Mouse (Mus musculus) large intestine, adult 2 months (tissue): ENCODE measurements at regions not wholly inside any gene's neighbourhood (a gene's known extent, or its start where the extent isn't known, plus 50 kb on each side); places are given as distances from the start of the nearest gene placed in this dataset.

ENCODE experiments used
- DNase-seq: peaks from one replicate; pipeline ENCODE4 v3.0.0-alpha.2; 2012; ENCODE audit warnings: low read depth, low spot score
- WGBS: fragments of 180-500 bp; shearing (Covaris S2); methylation state at CpG from one replicate; pipeline ENCODE4 v1.1.7; 2018; 5-methylcytosine and 5-hydroxymethylcytosine counted together

DNA sequence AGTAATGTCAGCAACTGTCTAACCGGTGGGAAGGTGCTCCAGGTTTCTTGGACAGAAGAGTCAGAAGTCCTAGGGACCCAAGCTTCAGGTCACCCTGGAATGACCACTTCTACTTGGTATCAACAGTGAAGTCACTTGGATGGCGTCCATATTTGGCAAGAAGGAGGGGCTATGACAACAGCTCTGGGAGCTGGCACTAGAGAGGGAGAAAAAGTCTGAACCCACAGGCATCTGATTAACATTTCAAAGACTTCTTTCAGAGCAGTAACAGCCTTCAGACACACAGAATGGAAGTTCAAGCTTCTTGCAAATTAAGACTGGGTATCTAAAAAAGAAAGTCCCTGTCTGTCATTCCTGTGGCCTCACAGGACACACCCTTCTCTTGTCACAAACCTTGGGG lies 124.4 kb downstream of the Polr2m start:
- no peak for DNase-seq
- WGBS, result 79% methylated on average over 2 of the region's 2 CpGs

DNA sequence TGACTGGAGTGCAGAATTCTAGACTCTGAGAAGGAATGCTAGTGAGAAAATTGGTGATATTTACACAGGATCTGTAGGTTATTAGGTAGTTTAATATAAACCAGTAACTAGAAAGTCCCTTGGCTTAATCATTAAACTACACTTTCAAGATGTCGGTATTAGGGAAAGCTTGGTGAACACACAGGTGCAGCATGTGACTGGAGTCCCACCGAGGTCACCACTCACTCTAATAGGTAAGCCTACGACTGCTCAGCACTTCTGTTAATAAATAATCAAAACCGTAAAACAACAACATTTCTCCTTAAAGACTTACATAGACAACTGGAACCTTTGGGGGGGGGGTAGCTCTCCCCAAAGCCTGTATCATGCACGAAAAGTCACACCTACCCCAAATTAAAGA lies 125.1 kb downstream of the Polr2m start:
- 39% methylated on average over 5 of the region's 5 CpGs for WGBS
- DNase-seq, result no peak

DNA sequence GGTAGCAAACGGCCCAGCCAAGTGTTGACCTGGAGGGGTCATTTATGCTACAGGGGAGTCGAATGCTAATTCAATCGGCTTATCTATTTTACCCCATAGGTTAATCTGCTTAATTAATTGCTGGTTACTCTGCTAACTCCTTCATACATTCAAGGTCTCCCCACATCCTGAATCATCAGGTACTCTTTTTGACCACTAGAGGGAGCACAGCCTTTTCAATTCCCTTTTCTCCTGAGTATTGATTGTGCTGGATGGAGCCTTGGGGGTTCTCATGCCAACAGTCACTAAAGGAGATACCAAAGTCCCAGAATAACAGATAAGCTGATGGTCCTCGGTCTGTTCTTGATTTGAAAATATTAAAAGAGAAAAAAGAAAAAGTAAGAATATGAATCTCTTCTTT lies 126.8 kb downstream of the Polr2m start:
- WGBS, result 30% methylated on average over 4 of the region's 4 CpGs
- DNase-seq, result peak; percentile 4

DNA sequence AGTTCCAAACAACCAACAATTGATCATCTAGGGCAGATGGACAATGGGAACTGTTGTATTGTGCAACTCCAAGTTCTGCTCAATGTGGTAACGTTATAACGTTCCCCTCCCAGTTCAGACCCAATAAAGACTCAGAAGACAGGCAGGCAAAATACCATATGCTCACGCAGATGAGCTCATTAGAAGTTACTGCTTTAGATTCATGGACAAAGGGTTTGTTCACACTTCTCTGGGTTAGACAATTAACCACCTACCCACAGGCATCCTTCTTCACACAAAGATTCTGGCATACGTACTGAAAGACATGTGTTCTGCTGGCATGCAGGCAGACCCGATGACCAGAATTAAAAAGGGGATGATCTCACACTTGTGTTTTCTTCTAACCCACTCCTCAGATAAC lies 130.0 kb downstream of the Polr2m start:
- DNase-seq, result no peak
- 53% methylated on average over 5 of the region's 5 CpGs for WGBS
